ENCODE assay signal across 16 mouse cellular contexts in genomic region chr6:94750228-94751100, GRCm38 (mm10). TPM values are rescaled to one million over a fixed set of nuclear protein-coding genes. Genes with fewer than 3 reads are reported as not detected.
DNase-seq lines count a peak whose midpoint lies in the region; ATAC-seq and TF ChIP-seq lines count a peak whose summit lies in the region.
"Had no signal": no experiment of that assay in that cellular context is flagged by ENCODE, and none has a peak within 500 bp of the region (broad histone marks: within the 10 kb centered on the region; RNA-seq: fewer than 3 reads in every experiment).

No protein-coding gene starts in this region.

- peak; percentile 80 for ATAC-seq in neural tube, embryonic 11.5 days (ENCODE audit: insufficient read depth, low FRiP score, low TSS enrichment)
- peak; percentile 78 for ATAC-seq in forebrain, embryonic 14.5 days
- ATAC-seq in hindbrain, postnatal 0 days: peak; percentile 61; the same call in 1 of the 2 replicates
- no peak for ATAC-seq in neural tube, embryonic 14.5 days (ENCODE audit: low read depth)
- ATAC-seq: intestine, postnatal 0 days had no signal

- 15% methylated on average over 13 of the region's 13 CpGs for WGBS in neural tube, embryonic 11.5 days
- WGBS in forebrain, embryonic 14.5 days: 5% methylated on average over 13 of the region's 13 CpGs
- WGBS in hindbrain, postnatal 0 days: 10% methylated on average over 13 of the region's 13 CpGs
- WGBS in neural tube, embryonic 14.5 days: 7% methylated on average over 13 of the region's 13 CpGs

- no peaks in the 10 kb centered on the region for H3K36me3 ChIP-seq in neural tube, embryonic 11.5 days (ENCODE audit: control insufficient read depth, insufficient read depth, low read length)
- no peaks in the 10 kb centered on the region for H3K36me3 ChIP-seq in forebrain, embryonic 14.5 days (ENCODE audit: control insufficient read depth, insufficient read depth, low read length)
- H3K36me3 ChIP-seq in hindbrain, postnatal 0 days (ENCODE audit: insufficient read depth, low read length): no peaks in the 10 kb centered on the region
- no peaks in the 10 kb centered on the region for H3K36me3 ChIP-seq in neural tube, embryonic 14.5 days (ENCODE audit: control insufficient read depth, insufficient read depth, low read length)
- H3K36me3 ChIP-seq: G1E; limb, embryonic 15.5 days had no signal

- H3K4me3 ChIP-seq in neural tube, embryonic 11.5 days (ENCODE audit: low read depth, low read length): no peak overlapping the region
- no peak overlapping the region for H3K4me3 ChIP-seq in forebrain, embryonic 14.5 days (ENCODE audit: low read depth, low read length)
- no peak overlapping the region for H3K4me3 ChIP-seq in hindbrain, postnatal 0 days (ENCODE audit: low read length)
- H3K4me3 ChIP-seq in neural tube, embryonic 14.5 days (ENCODE audit: low read depth, low read length): no peak overlapping the region
- H3K4me3 ChIP-seq: left cerebral cortex, adult 2 months; limb, embryonic 15.5 days had no signal

- TF ChIP-seq CTCF in hindbrain, postnatal 0 days (IDR thresholded peaks at IDR 0.05; ENCODE audit: low read depth): no peak

- 0 out of 2 replicates have a peak, but pooled peaks cover 3% of the 10 kb centered on the region for H3K4me1 ChIP-seq in neural tube, embryonic 11.5 days (ENCODE audit: control insufficient read depth, insufficient read depth, low read length)
- peaks cover 11% of the 10 kb centered on the region for H3K4me1 ChIP-seq in forebrain, embryonic 14.5 days (ENCODE audit: control insufficient read depth, insufficient read depth, low read length)
- no peaks in the 10 kb centered on the region for H3K4me1 ChIP-seq in hindbrain, postnatal 0 days (ENCODE audit: insufficient read depth, low read length)
- no peaks in the 10 kb centered on the region for H3K4me1 ChIP-seq in neural tube, embryonic 14.5 days (ENCODE audit: control insufficient read depth, insufficient read depth, low read length)

- no peak overlapping the region for H3K4me2 ChIP-seq in neural tube, embryonic 11.5 days (ENCODE audit: low read depth)
- peak overlapping the region; percentile 28 for H3K4me2 ChIP-seq in forebrain, embryonic 14.5 days (ENCODE audit: low read length)
- H3K4me2 ChIP-seq in hindbrain, postnatal 0 days (ENCODE audit: low read depth, low read length): peak overlapping the region; percentile 38
- peak overlapping the region; percentile 16; the same call in 1 of the 2 replicates for H3K4me2 ChIP-seq in neural tube, embryonic 14.5 days (ENCODE audit: low read depth, low read length)
- H3K4me2 ChIP-seq: limb, embryonic 15.5 days; lung, embryonic 14.5 days had no signal

- DNase-seq in neural tube, embryonic 11.5 days (ENCODE audit: low spot score): peak; percentile 26
- DNase-seq in neural tube, embryonic 10.5 days (ENCODE audit: extremely low spot score, low spot score): no peak
- DNase-seq in forebrain, embryonic 14.5 days (ENCODE audit: low spot score): peak; percentile 83
- DNase-seq in hindbrain, postnatal 0 days (ENCODE audit: low spot score): peak; percentile 27
- DNase-seq in frontal cortex, adult 2 months (ENCODE audit: extremely low spot score in 1 of 2, low spot score in 1 of 2): no peak
- no peak for DNase-seq in gastrocnemius, postnatal 25 days
- DNase-seq in urinary bladder, postnatal 25 days (ENCODE audit: low spot score): no peak
- DNase-seq: kidney, postnatal 4 days; lung, embryonic 14.5 days; right cerebral cortex, postnatal 14 days; thymus, adult 2 months had no signal

- no peaks in the 10 kb centered on the region for H3K27me3 ChIP-seq in neural tube, embryonic 11.5 days (ENCODE audit: control insufficient read depth, insufficient read depth, low read length)
- H3K27me3 ChIP-seq in forebrain, embryonic 14.5 days (replicated peaks; ENCODE audit: control insufficient read depth, insufficient read depth, low read length): no peaks in the 10 kb centered on the region
- H3K27me3 ChIP-seq in hindbrain, postnatal 0 days (ENCODE audit: insufficient read depth, low read length): no peaks in the 10 kb centered on the region
- H3K27me3 ChIP-seq in neural tube, embryonic 14.5 days (ENCODE audit: control insufficient read depth, insufficient read depth, low read length): no peaks in the 10 kb centered on the region
- H3K27me3 ChIP-seq: limb, embryonic 15.5 days had no signal

- no peaks in the 10 kb centered on the region for H3K9me3 ChIP-seq in neural tube, embryonic 11.5 days (ENCODE audit: control insufficient read depth, low read length)
- no peaks in the 10 kb centered on the region for H3K9me3 ChIP-seq in forebrain, embryonic 14.5 days (replicated peaks; ENCODE audit: control insufficient read depth, low read length)
- H3K9me3 ChIP-seq in hindbrain, postnatal 0 days (ENCODE audit: low read length): no peaks in the 10 kb centered on the region
- no peaks in the 10 kb centered on the region for H3K9me3 ChIP-seq in neural tube, embryonic 14.5 days (ENCODE audit: control insufficient read depth, low read length)
- H3K9me3 ChIP-seq: G1E; limb, embryonic 15.5 days had no signal

- no peak overlapping the region for H3K9ac ChIP-seq in neural tube, embryonic 11.5 days (ENCODE audit: low read length)
- no peak overlapping the region for H3K9ac ChIP-seq in forebrain, embryonic 14.5 days (ENCODE audit: low read length)
- no peak overlapping the region for H3K9ac ChIP-seq in hindbrain, postnatal 0 days (replicated peaks; ENCODE audit: low read length)
- no peak overlapping the region for H3K9ac ChIP-seq in neural tube, embryonic 14.5 days (replicated peaks; ENCODE audit: low read depth, low read length)
- H3K9ac ChIP-seq: limb, embryonic 15.5 days; lung, embryonic 14.5 days had no signal

- no peak overlapping the region for H3K27ac ChIP-seq in neural tube, embryonic 11.5 days (ENCODE audit: low read depth, low read length)
- no peak overlapping the region; the same call in 1 of the 2 replicates for H3K27ac ChIP-seq in forebrain, embryonic 14.5 days (ENCODE audit: low read depth, low read length)
- H3K27ac ChIP-seq in hindbrain, postnatal 0 days: no peak overlapping the region
- H3K27ac ChIP-seq in neural tube, embryonic 14.5 days (ENCODE audit: low read depth, low read length): no peak overlapping the region
- H3K27ac ChIP-seq: left cerebral cortex, adult 2 months; limb, embryonic 15.5 days had no signal

RNA-seq across cellular contexts. Expression of gene Lrig1, which starts 50.5 kb away (rescaled TPM):
- polyA plus RNA-seq in neural tube, embryonic 11.5 days (2014; fragmentation: Nextera tagmentation; extraction: Ambion mirVana): 29.6 and 31.2 TPM in 2 replicates
- 8.5 and 9.5 TPM in 2 replicates for polyA plus RNA-seq in forebrain, embryonic 14.5 days (2014; fragmentation: Nextera tagmentation; extraction: Ambion mirVana)
- 131 and 146 TPM in 2 replicates for total RNA-seq in hindbrain, postnatal 0 days (2014; rRNA removed)
- polyA plus RNA-seq in hindbrain, postnatal 0 days (2015; fragmentation: Nextera tagmentation; extraction: Ambion mirVana): 23.0 and 27.8 TPM in 2 replicates
- polyA plus RNA-seq in neural tube, embryonic 14.5 days (2014; fragmentation: Nextera tagmentation; extraction: Ambion mirVana): 20.6 and 25.2 TPM in 2 replicates
- polyA plus RNA-seq in frontal cortex, adult 2 months (2012; rRNA removed): 28.1 and 33.3 TPM in 2 replicates
- 10 to 100 TPM; 35.9 to 38.8 TPM for total RNA-seq in gastrocnemius, postnatal 25 days (2021)

Comparison
In these comparisons a context has a peak if more than half of its experiments do, and no peak if none do; other contexts are left out.
1. DNase-seq: peak in neural tube, embryonic 11.5 days (single experiment), forebrain, embryonic 14.5 days (single experiment) and hindbrain, postnatal 0 days (single experiment); none in neural tube, embryonic 10.5 days (single experiment), frontal cortex, adult 2 months (0 of 2), gastrocnemius, postnatal 25 days (single experiment) and urinary bladder, postnatal 25 days (single experiment).